Mouse (Mus musculus) liver, embryonic 14 days (tissue): ENCODE results near the gene Scp2. TPM values are rescaled to one million over a fixed set of nuclear protein-coding genes. Genes with fewer than 3 reads are reported as not detected.

Experiments used
- polyA plus RNA-seq: library from polyadenylated mRNA; depleted of rRNA; stranded (reverse); fragments of >200 nt; gene quantifications from 2 replicates; pipeline ENCODE4 v1.2.3, GENCODE M21; 2012; rRNA removed

Gene Scp2
- polyA plus RNA-seq, result 200 and 226 TPM in 2 replicates

DNA sequence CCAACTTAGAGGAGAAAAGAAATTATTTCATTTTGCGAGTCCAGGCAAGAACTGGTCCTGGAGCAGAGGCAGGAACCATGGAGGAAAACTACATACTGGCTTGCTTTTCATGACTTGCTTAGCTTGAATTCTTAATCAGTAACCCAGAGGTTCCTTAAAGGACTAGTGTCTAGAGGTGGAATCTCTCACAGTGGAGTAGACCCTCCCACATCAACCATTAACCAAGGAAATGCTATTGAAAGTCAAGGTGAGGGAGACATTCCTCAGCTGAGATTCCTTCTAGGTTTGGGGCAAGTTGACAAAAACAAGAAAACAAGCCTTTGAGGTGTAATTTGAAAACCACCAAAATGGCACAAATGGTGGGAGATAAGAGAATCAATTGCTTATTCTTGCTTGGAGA, at the start of gene Scp2:
Gene Scp2, minus strand, starts transcription at position 119 of the 400 bp plus-strand sequence.

DNA sequence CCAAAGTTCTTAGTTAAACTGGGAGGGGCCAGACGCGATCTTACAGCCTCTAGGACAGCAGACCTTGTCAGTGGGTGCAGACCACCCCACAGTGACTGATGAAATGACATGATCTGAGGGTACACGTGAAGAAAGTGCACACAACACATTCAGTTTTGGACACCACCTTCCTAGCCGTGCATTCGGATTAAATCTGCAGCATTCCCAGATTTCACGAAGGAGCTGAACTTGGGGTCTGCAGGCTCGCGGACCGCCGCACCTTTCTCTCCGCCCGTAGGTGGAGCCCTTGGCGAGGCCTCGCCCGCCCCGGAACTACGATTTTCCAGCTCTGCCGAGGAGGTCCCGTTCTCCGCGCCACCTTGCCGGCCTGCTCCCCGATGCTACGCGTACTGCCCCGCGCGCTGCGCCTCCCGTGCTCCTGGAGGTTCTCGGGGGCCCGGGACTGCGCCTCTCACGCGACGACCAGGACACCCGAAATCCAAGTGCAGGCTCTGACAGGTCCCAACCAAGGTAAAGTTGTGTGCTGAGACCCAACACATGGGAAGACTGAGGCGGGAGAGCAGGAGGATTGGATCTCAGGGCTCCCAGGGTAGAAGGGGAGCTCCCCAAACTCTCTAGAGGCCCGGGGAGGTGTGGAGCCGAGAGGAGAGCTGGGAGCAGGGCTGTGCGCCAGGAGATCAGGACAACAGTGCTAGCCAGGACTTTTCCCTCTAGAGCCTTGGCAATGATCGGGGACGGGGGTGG, 20.5 kb upstream of the Scp2 start, which contains the start of gene Echdc2:
Gene Echdc2, plus strand, starts transcription at position 286 of the 744 bp plus-strand sequence.

DNA sequence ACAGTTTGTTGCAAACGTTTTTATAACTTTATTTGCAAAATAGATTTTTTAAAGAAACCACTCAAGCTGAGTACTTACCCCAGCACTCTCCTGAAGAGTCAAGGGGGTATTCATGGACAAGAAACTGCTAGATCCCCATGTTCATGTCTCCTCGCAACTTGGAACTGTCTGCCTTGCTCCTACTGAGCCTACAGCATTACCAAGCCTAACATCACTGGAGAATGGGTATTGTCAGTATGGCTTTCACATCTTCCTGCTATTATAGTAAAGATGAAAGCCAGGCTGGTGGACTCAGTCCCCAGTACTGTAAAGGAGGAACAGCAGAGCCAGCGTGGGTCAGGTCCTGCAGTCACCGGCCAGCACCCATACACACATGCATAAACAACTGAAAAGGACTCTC, 48.5 kb downstream of the Scp2 start, which contains the start of gene Podn:
Gene Podn, minus strand, starts transcription at position 101 of the 400 bp plus-strand sequence.

Other genes with a start within 250 kb of the Scp2 start
- gene Cpt2, start 221.4 kb downstream of the Scp2 start, polyA plus RNA-seq, result 19.5 and 24.9 TPM in 2 replicates
- 0.02 TPM in 1 of 2 replicates, not detected in the other for gene Slc1a7, start 176.7 kb downstream of the Scp2 start, polyA plus RNA-seq
- 0.55 and 0.69 TPM in 2 replicates for gene Podn, start 48.6 kb downstream of the Scp2 start, polyA plus RNA-seq
- 9.6 and 11.0 TPM in 2 replicates for gene Echdc2, start 20.4 kb upstream of the Scp2 start, polyA plus RNA-seq
- gene Zyg11a, start 73.0 kb upstream of the Scp2 start, polyA plus RNA-seq, result 0.23 and 0.45 TPM in 2 replicates
- gene Zyg11b, start 156.1 kb upstream of the Scp2 start, polyA plus RNA-seq, result 2.2 and 2.7 TPM in 2 replicates
- gene Coa7, start 183.1 kb upstream of the Scp2 start, polyA plus RNA-seq, result 9.4 and 12.4 TPM in 2 replicates
- gene Shisal2a, start 238.4 kb upstream of the Scp2 start, polyA plus RNA-seq, result 0.07 and 0.09 TPM in 2 replicates